Mouse (Mus musculus) B cell, adult 2 months (primary cell): ENCODE measurements around the gene Ppp1r9b.

Experiments
- DNase-seq, 2 experiments: peaks; one replicate each; pipeline ENCODE4 v3.0.0; 2022

Ppp1r9b gene

GRCm38 (mm10) chr11:95024439-95025184 is 33.8 kb downstream of the Ppp1r9b start:
- no peak for DNase-seq

DNA sequence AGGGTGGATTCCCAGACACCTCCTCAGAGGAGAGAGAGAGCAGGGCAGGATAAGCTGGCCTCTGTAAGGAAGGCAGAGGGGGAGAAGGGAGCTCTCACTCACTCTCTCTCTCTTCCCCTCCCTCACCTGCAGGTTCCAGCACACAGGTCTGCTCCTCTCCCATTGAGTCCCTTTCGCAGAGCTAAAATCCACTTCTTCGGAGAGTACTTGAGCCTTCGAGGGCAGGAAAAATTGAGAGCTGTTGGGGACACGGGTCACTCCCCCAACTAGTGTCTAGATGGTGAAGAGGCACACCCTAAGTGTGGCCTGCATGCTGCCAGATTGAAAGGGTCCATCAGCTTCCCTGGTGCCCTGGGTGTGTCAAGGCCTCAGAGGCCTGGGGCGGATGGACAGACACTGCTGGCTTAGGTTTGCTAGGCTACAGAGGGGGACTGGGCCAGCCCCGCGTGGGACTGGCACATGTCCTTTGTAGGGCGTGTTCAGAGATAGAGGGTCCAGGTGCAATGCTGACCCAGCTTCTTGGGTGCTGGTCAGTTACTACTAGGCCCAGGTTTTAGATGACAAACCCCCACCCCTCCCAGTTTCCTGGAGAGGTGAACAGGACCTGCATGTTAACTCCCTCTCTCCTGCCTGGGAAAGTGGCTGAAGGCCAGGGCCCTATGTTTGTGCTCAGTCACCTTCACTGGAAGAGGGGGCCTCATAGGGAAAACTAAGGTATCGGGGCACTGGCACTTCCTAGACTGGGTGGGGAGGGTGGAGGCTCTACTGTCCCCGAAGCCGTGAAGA is 34.6 kb downstream of the Ppp1r9b start:
- no peak for DNase-seq

DNA sequence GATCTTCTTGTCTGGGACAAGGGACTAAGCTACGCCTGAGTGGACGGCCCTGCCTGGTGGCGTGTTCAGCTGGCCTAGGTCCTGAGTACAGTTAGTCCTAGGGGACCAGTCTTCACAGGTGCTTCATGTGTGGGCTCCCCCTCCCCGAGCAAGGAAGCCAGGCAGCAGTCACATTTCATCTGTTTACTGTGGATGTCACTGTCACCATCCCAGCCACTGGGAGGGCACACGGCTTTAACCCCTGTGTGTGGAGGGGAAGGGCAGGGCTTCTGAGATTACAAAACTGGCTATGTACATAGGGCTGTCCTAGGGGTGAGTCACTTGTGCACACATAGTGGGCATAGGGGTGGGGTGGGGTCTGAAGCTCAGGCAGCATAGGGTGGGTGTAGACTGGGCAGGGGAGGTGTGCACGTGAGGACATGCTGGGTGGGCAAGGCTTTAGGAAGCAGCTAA is 35.3 kb downstream of the Ppp1r9b start:
- no peak for DNase-seq

DNA sequence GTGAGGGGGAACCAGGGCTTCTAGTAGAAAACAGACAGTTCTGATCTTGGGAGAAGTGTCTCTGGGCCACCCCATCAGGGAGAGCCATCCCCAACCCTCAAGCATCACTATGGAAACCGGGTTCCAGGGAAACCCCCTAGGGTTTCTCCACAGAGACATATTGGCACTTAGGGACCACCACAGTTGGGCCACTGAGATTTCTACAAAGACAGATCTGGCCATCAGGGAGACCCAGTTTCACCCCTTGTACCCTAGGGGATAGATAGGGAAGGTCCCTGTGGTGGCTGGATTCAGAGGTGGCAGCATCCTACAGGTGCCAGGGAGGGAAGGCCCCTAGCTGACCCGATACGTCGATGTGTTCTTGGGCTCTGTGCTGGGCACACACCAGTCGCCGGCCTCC is 36.0 kb downstream of the Ppp1r9b start:
- no peak for DNase-seq

DNA sequence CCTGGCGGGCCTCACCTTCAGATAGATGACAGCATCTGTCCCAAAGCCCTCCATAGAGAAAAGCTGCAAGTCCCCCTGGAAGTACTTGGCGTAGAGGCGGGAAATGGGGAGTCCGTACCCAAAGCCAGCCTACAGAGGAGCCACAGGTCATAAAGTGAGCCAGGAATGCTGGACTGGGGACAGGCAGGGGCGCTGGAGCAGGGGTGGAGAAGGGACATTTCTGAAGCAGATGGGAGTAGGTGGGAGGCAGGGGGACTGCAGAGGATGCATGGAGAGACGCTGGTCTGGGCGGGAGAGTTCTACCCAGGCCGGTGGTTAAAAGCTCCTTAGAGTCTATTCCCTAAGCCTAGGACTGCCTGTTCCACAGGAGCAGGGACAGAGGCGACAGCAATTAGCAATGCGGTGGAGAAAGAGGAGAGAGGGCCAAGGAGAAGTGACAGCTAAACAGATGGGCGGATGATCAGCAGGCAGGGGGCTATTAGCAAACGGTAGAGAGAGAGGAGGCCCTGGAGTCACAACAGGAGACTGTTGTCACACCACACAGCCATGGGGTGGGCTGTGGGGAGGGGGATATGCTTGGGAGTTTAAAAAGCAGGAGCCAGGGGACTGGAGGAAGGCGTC is 37.1 kb downstream of the Ppp1r9b start:
- no peak for DNase-seq

DNA sequence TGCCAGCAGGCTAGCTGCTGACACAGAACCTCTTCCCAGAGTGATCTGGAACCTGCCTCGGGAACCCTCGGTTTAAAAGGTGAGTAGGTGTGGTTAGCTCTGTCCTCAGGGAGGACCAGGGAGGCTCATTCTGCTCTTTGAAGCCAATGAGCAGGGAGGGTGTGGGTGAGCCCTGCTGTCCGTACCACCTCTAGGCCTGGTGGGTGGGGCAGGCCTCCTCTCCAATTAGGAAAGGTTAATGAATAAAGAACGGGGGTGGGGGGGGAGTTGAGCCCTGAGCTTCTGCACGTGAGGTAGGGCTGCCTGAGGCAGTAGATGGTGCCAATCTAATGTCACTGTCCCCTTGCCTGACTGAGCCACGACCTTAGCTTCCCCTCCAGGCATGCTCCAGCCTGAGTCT is 42.1 kb downstream of the Ppp1r9b start:
- DNase-seq: no peak

DNA sequence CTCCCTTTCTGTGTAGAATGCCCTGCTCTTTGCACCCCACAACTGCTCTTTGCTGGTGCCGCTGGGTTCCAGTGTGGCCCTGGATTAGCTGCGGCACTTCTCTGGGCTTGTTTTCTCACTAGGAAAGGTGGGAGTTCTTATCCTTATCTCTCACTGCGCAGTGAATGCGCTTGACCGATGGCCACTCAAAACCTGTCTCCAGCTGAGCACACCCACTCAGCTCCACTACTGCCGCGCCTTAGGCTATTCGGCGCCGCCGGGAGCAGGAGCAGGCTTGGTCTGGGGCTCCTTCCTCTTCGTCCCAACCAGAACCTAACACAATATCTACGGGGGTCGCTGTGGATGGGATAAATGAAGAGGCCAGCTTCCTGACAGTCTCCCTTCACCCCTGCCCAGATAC is 42.8 kb downstream of the Ppp1r9b start:
- DNase-seq: no peak

- no peak for DNase-seq
Observed at GRCm38 (mm10) chr11:95034902-95035301, 44.1 kb downstream of the Ppp1r9b start.

DNA sequence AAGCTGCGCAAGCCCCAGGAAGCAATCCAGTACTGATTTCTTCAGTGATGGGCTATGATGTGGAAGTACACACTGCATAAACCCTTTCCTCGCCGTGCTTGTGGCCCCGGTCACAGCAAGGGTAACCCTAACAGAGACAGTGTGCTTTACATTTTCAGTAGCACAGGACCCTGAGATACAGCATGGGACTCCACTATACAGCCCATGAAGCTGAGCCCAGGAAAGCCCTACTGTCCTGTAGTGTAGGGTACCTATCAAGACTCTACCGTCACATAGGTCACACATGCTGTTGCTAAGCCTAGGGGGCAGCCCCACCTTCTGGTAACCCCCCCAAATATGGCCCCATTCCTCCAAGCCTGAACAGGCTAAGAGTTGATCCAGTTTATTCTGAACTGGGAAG is 45.7 kb downstream of the Ppp1r9b start:
- no peak for DNase-seq

- DNase-seq: no peak
Observed at GRCm38 (mm10) chr11:95037306-95037705, 46.5 kb downstream of the Ppp1r9b start.

DNA sequence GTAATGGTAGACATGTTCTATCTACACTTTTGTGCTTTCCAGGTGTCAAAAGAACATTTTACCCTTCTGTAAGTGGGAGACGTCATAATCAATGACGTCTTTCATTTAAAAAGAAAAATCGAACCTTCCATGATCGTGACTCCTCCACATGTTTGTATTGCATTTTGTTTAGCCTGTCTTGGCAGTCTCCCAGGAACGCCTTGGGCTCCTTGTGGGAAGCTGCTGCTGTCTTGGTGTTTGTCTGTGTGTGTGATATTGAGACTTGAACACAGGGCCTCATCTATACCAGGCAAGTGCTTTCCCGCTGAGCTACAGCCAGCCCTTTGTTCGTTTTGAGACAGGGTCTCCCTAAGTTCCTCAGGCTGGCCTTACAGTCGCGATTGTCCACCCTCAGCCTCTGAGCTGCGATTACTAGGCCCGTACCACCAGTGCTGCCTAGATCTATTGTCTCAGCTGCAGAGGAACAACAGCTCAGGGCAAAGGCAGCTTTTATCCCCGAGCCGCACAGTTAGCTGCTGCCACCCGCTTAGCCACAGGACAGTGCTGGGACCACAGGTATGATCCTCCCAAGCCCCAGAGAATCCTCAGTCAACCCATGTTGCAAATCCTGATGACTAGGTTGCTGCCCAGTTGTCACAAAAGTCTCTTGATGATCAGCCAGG is 47.5 kb downstream of the Ppp1r9b start:
- DNase-seq: no peak

GRCm38 (mm10) chr11:95038818-95039655 is 48.2 kb downstream of the Ppp1r9b start:
- no peak for DNase-seq

GRCm38 (mm10) chr11:95039766-95040165 is 48.9 kb downstream of the Ppp1r9b start:
- no peak for DNase-seq

- peak; percentile 10 to 19 for DNase-seq
Observed at GRCm38 (mm10) chr11:95040491-95041138, 49.8 kb downstream of the Ppp1r9b start.

GRCm38 (mm10) chr11:95041139-95041609 is 50.3 kb downstream of the Ppp1r9b start, which contains the start of gene Pdk2:
TSS of gene Pdk2 (minus strand) at chr11:95041354.
- peak; percentile 88 to 90 for DNase-seq

DNA sequence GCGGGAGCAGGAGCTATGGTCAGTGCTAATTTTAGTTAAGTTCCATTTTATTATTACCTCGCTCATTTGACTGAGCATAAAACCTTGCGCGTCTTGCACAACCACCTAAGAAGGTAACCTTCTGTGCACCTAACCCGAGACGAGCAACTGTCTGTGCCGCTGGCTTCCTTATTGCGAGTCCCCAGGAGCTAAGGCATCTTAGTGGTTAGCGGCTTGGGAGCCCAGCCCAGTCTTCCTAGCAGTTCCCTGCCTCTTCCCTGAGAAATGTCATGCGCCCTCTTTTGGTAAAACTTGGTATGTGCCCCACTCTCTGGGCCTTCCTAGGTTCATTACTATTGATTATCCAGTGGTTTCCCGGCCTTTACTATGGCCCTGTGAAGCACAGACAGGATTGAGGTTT is 51.3 kb downstream of the Ppp1r9b start:
- DNase-seq: peak; percentile 68 to 70

DNA sequence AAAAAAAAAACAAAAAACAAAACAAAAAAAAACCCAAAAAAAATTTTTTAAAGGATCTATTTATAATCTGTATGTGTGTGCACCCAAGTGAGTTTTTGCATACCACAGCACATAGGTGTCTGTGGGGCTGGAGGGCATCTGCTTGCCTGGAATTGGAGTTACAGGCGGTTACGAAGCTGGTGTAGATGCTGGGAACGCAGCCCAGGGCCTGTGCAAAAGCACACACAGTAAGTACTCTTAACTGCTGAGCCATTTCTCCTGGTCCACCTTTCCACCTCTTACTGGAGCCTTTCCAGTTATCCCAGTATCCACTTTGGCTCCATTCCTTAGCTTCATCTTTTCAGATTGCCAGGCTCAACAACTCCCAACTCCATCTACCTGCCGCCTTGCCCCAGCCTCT is 52.2 kb downstream of the Ppp1r9b start:
- no peak for DNase-seq

- no peak for DNase-seq
Observed at GRCm38 (mm10) chr11:95043608-95044007, 52.8 kb downstream of the Ppp1r9b start.

- DNase-seq: no peak
Observed at GRCm38 (mm10) chr11:95044185-95044870, 53.5 kb downstream of the Ppp1r9b start.

DNA sequence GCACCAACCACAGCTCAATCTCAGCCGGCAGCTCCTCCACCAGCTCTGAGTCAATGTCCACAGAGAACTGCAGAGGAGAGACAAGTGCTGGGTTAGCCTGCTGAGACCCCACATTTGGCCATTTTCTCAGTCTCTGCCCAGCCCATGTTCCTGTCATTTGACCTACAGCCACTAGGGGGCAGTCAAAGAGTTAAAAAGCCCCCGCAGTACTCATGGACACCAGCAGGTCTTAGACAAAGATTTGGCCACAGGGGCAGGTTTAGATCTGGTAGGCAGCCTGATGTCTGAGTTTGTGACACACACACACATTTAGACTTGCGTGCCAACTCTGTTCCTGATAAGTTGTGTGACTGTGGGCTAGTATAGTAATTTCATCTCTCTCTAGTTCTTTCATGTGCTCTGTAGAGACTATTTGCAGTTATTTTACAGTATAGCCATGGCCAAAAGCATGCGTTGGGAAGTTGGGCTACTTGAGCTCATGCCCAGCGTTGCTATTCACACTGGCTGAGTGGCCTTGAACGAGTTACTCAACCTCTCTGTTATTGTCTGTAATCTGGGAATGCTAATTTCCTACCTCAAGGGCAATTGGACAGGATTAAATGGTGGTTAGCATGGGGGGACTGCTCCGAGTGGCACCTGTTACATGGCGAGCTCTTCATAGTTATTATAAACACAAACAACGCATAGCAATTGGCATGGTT is 56.3 kb downstream of the Ppp1r9b start:
- peak; percentile 77 to 79 for DNase-seq
